Mouse (Mus musculus): ENCODE data around the gene Naa40. TPM values are rescaled to one million over a fixed set of nuclear protein-coding genes. Genes with fewer than 3 reads are reported as not detected.

Gene Naa40
- total and polyA plus RNA-seq, 2 experiments from 2014 or later, result 30.4 to 44.0 TPM

GRCm38 (mm10) chr19:7182273-7182949 is 58.6 kb downstream of the Naa40 start:
- Histone ChIP-seq H3K4me2 (ENCODE audit: low read depth, low read length) (peak overlapping the region; percentile 38), H3K4me3 (ENCODE audit: low read depth, low read length) (peak overlapping the region; percentile 23; the same call in 1 of the 2 replicates), H3K4me1 (ENCODE audit: control insufficient read depth, insufficient read depth) (peaks cover 26% of the 10 kb centered on the region), H3K9me3 (replicated peaks; ENCODE audit: control insufficient read depth, low read length) (no peaks in the 10 kb centered on the region), H3K9ac (replicated peaks; ENCODE audit: low read depth, low read length) (no peak overlapping the region), H3K36me3 (replicated peaks; ENCODE audit: control insufficient read depth, insufficient read depth, low read length) (no peaks in the 10 kb centered on the region), H3K27me3 (ENCODE audit: control insufficient read depth, insufficient read depth, low read length) (peaks cover 3% of the 10 kb centered on the region; the same call in 1 of the 2 replicates), H3K27ac (ENCODE audit: low read depth) (no peak overlapping the region)
- ATAC-seq (ENCODE audit: insufficient read depth, low read depth), result peak; percentile 71
- 3% methylated on average over 23 of the region's 23 CpGs for WGBS
- DNase-seq (ENCODE audit: low spot score), result no peak
- no peak for TF ChIP-seq CTCF (IDR thresholded peaks at IDR 0.05; ENCODE audit: low read depth)
- TF ChIP-seq EP300 (IDR thresholded peaks at IDR 0.05; ENCODE audit: low read depth), result no peak

- Histone ChIP-seq H3K9ac (replicated peaks; ENCODE audit: low read depth, low read length) (no peak overlapping the region), H3K4me2 (ENCODE audit: low read depth, low read length) (no peak overlapping the region), H3K4me1 (ENCODE audit: control insufficient read depth, insufficient read depth) (peaks cover 26% of the 10 kb centered on the region), H3K27me3 (ENCODE audit: control insufficient read depth, insufficient read depth, low read length) (peaks cover 3% of the 10 kb centered on the region; the same call in 1 of the 2 replicates), H3K4me3 (ENCODE audit: low read depth, low read length) (no peak overlapping the region), H3K9me3 (replicated peaks; ENCODE audit: control insufficient read depth, low read length) (no peaks in the 10 kb centered on the region), H3K27ac (ENCODE audit: low read depth) (no peak overlapping the region), H3K36me3 (replicated peaks; ENCODE audit: control insufficient read depth, insufficient read depth, low read length) (no peaks in the 10 kb centered on the region)
- ATAC-seq (ENCODE audit: insufficient read depth, low read depth) (no peak), DNase-seq (ENCODE audit: low spot score) (no peak)
- WGBS, result 64% methylated on average over 7 of the region's 7 CpGs
- TF ChIP-seq CTCF (IDR thresholded peaks at IDR 0.05; ENCODE audit: low read depth), result no peak
- TF ChIP-seq EP300 (IDR thresholded peaks at IDR 0.05; ENCODE audit: low read depth), result no peak
These were observed 59.5 kb downstream of the Naa40 start for GRCm38 (mm10) chr19:7181496-7181895.

GRCm38 (mm10) chr19:7180756-7181405 is 60.1 kb downstream of the Naa40 start:
- no peak overlapping the region for H3K4me3 ChIP-seq (ENCODE audit: low read depth, low read length)
- TF ChIP-seq CTCF (IDR thresholded peaks at IDR 0.05; ENCODE audit: low read depth) (no peak), EP300 (IDR thresholded peaks at IDR 0.05; ENCODE audit: low read depth) (no peak)
- peaks cover 26% of the 10 kb centered on the region for H3K4me1 ChIP-seq (ENCODE audit: control insufficient read depth, insufficient read depth)
- H3K9ac ChIP-seq (replicated peaks; ENCODE audit: low read depth, low read length), result no peak overlapping the region
- no peak for DNase-seq (ENCODE audit: low spot score)
- H3K27me3 ChIP-seq (ENCODE audit: control insufficient read depth, insufficient read depth, low read length), result peaks cover 3% of the 10 kb centered on the region; the same call in 1 of the 2 replicates
- no peak overlapping the region for H3K27ac ChIP-seq (ENCODE audit: low read depth)
- H3K4me2 ChIP-seq (ENCODE audit: low read depth, low read length), result no peak overlapping the region
- WGBS, result 70% methylated on average over 8 of the region's 8 CpGs
- no peaks in the 10 kb centered on the region for H3K9me3 ChIP-seq (replicated peaks; ENCODE audit: control insufficient read depth, low read length)
- H3K36me3 ChIP-seq (replicated peaks; ENCODE audit: control insufficient read depth, insufficient read depth, low read length), result no peaks in the 10 kb centered on the region
- no peak for ATAC-seq (ENCODE audit: insufficient read depth, low read depth)

- H3K9ac ChIP-seq (replicated peaks; ENCODE audit: low read depth, low read length), result no peak overlapping the region
- WGBS, result 30% methylated on average over 3 of the region's 3 CpGs
These were observed 62.0 kb downstream of the Naa40 start for GRCm38 (mm10) chr19:7178841-7179452.

GRCm38 (mm10) chr19:7177804-7178511 is 63.0 kb downstream of the Naa40 start:
- Histone ChIP-seq H3K27ac (ENCODE audit: low read depth) (no peak overlapping the region), H3K9ac (replicated peaks; ENCODE audit: low read depth, low read length) (no peak overlapping the region), H3K27me3 (ENCODE audit: control insufficient read depth, insufficient read depth, low read length) (peaks cover 3% of the 10 kb centered on the region; the same call in 1 of the 2 replicates), H3K4me2 (ENCODE audit: low read depth, low read length) (no peak overlapping the region), H3K9me3 (replicated peaks; ENCODE audit: control insufficient read depth, low read length) (no peaks in the 10 kb centered on the region), H3K4me1 (ENCODE audit: control insufficient read depth, insufficient read depth) (peaks cover 26% of the 10 kb centered on the region), H3K36me3 (replicated peaks; ENCODE audit: control insufficient read depth, insufficient read depth, low read length) (no peaks in the 10 kb centered on the region), H3K4me3 (ENCODE audit: low read depth, low read length) (no peak overlapping the region)
- no peak for ATAC-seq (ENCODE audit: insufficient read depth, low read depth)
- 69% methylated on average over 13 of the region's 13 CpGs for whole genome bisulfite sequencing
- TF ChIP-seq CTCF (IDR thresholded peaks at IDR 0.05; ENCODE audit: low read depth), result no peak
- TF ChIP-seq EP300 (IDR thresholded peaks at IDR 0.05; ENCODE audit: low read depth), result no peak
- no peak for DNase-seq (ENCODE audit: low spot score)

More at GRCm38 (mm10) chr19:7178841-7179452, 62.0 kb downstream of the Naa40 start:
- TF ChIP-seq EP300 (IDR thresholded peaks at IDR 0.05; ENCODE audit: low read depth), result no peak
- no peak for TF ChIP-seq CTCF (IDR thresholded peaks at IDR 0.05; ENCODE audit: low read depth)
- Histone ChIP-seq H3K27ac (ENCODE audit: low read depth) (no peak overlapping the region), H3K4me2 (ENCODE audit: low read depth, low read length) (no peak overlapping the region), H3K4me3 (ENCODE audit: low read depth, low read length) (no peak overlapping the region), H3K4me1 (ENCODE audit: control insufficient read depth, insufficient read depth) (peaks cover 26% of the 10 kb centered on the region), H3K27me3 (ENCODE audit: control insufficient read depth, insufficient read depth, low read length) (peaks cover 3% of the 10 kb centered on the region; the same call in 1 of the 2 replicates), H3K9me3 (replicated peaks; ENCODE audit: control insufficient read depth, low read length) (no peaks in the 10 kb centered on the region), H3K36me3 (replicated peaks; ENCODE audit: control insufficient read depth, insufficient read depth, low read length) (no peaks in the 10 kb centered on the region)
- no peak for DNase-seq (ENCODE audit: low spot score)
- ATAC-seq (ENCODE audit: insufficient read depth, low read depth), result no peak
